Mouse (Mus musculus) left cerebral cortex, adult 8-10 months (tissue): ENCODE measurements around the gene Snx33. TPM values are rescaled to one million over a fixed set of nuclear protein-coding genes. Genes with fewer than 3 reads are reported as not detected.
"Not testable (repeated sequence)": the region's sequence is repeated elsewhere in the genome, so short reads cannot be mapped to it uniquely, and the experiment has no call there.

ENCODE experiments used
- DNase-seq, 2 experiments: peaks; one replicate each; pipeline ENCODE4 v3.0.0; 2022; ENCODE audit warnings: low spot score in 2 of 2
- total RNA-seq, 4 experiments: library from RNA; stranded (reverse); gene quantifications; 2 replicates each; pipeline ENCODE4 v1.2.4; 2022

The Snx33 gene
- total RNA-seq, 4 experiments from 2014 or later = 7.9 to 10.5 (median 8.9) TPM

- no peak for DNase-seq
Observed at GRCm38 (mm10) chr9:56926025-56926360, 2.2 kb downstream of the Snx33 start.

DNA sequence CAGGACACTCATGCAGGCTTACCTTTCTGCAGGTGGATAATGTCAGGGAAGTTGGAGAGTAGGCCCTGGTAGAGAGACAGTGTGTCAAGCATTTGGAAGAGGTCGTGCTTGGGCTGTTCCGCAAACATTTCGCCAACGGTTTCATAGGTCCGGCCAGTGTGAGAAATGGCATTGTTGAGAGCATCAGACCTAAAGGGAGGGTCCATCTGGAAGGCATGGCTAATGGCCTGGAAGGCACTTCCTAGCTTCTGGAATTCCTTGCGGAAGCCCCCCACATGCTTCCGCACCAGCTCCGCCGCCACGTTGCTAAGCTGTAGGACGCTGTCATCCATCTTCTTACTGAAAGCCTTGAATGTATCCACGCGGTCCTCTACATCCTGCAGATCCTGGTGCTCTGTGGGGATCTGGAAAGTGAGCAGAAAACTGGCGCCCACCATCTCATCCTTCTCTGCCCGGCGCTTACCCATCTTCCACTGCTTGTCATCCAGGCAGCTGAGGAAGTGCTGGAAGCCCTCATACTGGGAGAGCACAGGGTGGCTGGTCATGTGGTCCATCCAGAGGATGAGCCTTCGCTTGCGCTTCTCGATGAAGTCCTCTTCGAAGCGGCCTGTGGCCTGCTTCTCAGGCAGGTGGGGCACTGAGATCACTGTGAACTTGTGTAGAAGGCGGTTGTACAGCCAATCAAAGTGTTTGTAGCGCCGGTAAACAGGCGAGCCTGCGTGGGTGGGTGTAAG lies 2.7 kb downstream of the Snx33 start:
- no peak for DNase-seq

DNA sequence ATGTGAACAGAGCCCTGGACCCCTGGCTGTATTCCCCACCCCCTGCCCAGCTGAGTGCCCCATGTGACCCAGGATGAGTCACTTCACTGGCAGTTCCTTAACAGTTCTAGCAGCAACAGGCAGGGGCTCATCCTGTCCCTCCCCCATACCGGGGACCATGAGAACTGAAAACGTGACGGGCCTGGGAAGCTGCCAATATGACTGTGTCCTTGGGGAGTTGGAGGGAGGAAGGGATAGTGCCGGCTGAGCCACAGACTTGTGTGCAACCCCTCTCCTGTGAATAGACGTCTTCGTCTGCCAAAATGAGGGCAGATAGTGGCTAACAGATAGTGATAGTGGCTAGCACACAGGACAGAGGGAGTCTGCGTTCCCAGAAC lies 3.5 kb downstream of the Snx33 start:
- peak in 1 of 2 experiments; percentile 48 for DNase-seq

DNA sequence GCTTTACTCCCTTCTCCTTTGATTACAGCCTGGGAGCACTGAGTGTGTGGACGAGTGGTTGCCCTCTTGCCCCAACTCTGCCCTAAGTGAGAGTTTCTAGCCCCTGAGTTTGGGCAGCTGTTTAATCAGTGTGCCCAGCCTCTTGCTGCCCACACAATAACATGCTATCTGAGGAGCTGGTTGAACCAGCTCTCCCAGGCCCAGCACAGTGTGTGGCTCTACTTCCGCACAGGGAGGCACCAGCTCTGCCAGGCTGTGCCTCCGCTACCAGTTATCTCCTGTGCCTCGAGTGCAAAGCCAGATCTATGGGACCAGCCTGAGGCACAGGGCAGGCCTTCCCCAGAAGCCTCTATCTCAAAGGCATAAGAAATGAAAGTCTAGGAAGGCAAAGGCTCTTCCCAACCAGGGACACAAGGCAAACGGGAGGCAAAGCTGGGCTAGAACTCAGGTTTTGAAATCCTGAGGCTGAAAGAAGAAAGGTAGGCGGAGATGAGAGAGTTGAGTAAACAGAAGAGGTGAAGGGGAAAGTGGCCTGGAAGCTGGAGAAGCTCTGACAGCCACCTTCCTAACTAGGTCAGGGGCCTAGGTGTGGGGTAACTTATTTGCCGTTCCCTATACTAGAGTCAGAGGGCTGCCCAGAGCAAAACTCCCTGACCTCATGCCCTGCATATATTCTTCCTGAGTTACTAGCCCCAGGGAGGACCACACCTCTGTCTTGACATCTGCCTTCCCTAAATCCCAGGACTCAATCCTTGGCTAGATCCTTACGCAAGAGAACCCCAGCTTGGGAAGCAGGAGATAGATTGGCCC lies 4.1 kb downstream of the Snx33 start:
- no peak for DNase-seq

DNA sequence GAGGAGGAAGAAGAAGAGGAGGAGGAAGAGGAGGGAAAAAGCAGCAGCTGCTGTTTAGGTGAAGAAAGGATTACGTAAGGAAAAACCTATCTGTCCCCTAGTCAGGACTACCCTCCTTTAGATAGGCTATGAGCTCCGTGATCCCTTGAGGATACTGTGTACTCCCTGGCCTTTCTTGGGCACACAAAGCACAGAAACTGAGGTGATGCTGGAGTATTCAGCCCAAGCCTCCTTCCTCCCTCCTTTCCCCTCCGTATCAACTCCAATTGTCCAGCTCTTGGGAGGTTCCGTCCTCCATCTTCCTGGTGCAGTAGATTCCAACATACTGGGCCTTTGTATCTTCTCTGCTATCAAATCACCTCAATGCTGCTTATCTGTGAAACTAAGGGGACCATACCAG lies 5.4 kb downstream of the Snx33 start:
- DNase-seq = no peak

- no peak for DNase-seq
Observed at GRCm38 (mm10) chr9:56918466-56918865, 9.7 kb downstream of the Snx33 start.

DNA sequence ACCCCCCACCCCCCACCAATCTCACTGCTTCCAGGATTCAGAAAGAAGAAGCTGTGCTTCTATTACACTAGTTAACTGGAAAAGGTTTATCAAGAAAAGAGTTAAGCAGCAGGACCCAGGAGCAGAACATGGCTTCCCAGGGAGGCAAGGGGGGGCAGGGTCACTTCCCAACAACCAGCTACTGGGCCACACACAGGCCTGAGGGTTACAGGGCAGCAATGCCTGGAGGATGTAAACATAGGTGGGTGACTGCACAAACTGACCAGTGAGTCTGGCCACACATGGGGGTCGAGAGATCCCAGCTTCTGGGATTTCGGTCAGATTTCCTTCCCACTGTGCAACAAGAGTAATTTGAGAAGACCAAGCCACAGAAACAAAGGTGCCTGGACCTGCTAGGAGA lies 11.0 kb downstream of the Snx33 start:
- no peak for DNase-seq

DNA sequence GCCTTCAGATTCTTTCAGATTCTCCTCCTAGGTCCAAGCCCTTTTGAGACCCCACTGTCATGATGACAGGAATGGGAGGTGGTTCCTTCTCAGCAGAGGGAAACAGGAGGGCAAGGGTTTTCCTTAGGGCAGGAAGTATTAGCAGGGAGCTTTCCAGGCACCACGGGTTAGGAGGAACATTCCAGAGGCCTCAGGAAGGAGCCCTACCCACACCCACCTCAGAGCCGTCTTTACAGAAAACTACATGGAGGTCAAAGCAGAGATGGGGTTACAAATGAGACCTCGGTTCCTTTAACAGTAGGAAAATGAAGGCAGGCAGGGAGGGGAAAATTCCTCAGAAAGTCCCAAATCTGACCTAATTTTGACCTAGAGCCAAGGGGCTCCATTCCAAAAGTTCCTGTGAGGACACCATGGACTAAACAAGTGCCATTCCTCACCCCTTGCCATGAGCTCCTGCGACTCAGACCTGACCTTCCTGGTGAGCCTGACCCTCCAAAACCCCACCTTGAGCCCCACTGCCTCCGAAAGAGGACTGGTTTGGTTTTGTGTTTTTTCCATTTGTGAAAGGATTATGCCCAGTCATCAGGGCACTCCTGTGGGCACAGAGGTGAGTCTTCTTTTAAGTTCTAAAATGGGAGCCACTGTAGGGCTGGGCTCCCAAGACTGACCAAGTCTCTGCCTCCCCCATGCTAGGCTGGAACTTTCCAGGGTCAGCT lies 12.3 kb downstream of the Snx33 start:
- DNase-seq = no peak

GRCm38 (mm10) chr9:56915116-56915515 lies 13.1 kb downstream of the Snx33 start:
- DNase-seq = no peak

GRCm38 (mm10) chr9:56913991-56914390 lies 14.2 kb downstream of the Snx33 start:
- no peak for DNase-seq

DNA sequence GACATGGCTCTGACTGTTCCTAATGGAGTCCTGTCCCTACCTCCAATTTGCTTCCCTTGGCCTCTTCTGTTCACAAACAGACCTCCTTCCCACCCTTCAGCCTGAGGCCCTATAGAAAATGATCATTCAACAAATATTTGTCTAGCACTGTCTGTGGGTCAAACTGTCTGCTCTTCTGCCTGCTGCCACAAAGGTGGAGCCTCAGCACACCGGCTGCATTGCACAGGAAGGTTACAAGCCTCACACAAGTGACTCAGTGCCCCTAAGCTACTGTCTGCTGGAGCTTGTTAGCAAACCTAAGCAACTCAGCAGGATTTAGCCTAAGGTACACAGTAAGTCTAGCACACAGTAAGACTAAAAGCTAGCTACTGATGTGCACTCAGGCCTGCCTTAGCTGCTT lies 17.2 kb downstream of the Snx33 start:
- DNase-seq = no peak

DNA sequence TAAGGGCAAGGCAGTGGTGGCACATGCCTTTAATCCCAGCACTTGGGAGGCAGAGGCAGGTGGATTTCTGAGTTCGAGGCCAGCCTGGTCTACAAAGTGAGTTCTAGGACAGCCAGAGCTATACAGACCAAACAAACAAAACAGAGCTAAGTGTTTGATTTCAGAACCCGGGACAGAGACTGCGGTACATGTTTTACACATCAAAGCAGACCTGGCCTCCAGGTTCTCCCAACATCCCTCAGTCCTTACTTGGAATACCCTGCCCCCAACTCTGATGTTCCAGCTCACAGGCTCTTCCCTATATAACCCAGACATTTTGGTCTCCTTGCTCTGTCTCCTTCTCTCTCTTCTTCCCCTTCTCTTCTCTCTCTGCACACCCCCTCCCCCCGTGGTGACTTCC lies 18.2 kb downstream of the Snx33 start:
- not testable (repeated sequence) for DNase-seq

- DNase-seq = no peak
Observed at GRCm38 (mm10) chr9:56907549-56907948, 20.6 kb downstream of the Snx33 start.

- DNase-seq = no peak
Observed at GRCm38 (mm10) chr9:56903662-56904061, 24.5 kb downstream of the Snx33 start.

DNA sequence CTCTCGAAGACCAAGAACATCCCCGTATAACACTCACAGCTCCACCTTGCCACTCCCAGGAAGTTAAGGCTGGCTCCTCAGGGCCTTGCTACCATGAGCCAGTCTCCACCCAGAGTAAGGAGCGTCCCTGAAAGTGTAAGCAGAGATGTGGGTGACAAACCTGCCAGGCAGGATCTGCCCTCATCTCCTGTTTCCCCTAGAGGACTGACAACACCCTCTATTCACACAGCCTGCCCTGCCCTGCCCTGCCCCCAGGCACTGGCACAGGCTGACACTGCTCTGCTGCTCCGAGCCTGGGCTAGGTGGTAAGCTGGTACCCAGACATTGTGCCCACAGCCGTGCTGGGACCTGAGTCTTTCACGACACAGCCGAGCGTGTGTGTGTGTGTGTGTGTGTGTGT lies 27.0 kb downstream of the Snx33 start:
- DNase-seq = no peak

GRCm38 (mm10) chr9:56900571-56900970 lies 27.6 kb downstream of the Snx33 start:
- DNase-seq = no peak

DNA sequence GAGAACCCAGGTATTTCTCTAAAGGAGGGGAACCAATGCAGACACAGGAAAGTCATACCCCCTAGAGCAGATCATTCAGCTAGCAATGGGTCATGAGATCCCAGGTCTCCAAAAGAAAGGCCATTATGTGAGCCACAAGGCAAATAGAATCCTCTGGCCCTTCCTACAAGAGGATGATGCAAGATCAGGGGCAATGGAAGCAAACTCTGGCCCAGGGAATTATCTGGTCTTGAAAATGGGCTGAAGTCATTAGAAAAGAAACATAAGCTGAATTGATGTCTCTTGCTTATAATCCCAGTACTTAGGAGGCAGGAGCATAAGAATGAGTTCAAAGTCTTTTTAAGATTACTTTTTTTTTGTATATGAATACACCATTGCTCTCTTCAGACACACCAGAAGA lies 28.1 kb downstream of the Snx33 start:
- DNase-seq = no peak

GRCm38 (mm10) chr9:56899409-56899808 lies 28.8 kb downstream of the Snx33 start:
- no peak for DNase-seq

DNA sequence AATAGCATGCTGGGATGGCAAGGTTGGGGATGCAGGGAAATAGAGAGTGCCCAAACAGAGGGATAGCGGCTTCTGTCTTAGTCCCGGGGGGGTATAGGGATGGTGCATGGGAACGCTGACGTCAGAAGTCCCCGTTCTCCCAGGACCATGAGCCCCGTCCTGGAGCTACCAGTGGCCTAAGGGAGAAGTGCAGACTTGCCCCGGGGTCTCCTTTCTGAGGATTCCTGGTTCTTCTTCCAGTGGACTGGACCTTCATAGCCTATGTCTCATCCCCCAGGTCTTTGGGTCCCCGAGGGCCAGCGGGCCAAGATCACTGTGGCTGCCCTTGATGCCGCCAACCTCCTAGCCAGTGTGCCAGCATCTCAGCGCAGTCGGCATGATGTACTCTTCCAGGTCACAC lies 31.4 kb downstream of the Snx33 start:
- no peak for DNase-seq

GRCm38 (mm10) chr9:56894006-56894405 lies 34.2 kb downstream of the Snx33 start:
- DNase-seq = no peak

DNA sequence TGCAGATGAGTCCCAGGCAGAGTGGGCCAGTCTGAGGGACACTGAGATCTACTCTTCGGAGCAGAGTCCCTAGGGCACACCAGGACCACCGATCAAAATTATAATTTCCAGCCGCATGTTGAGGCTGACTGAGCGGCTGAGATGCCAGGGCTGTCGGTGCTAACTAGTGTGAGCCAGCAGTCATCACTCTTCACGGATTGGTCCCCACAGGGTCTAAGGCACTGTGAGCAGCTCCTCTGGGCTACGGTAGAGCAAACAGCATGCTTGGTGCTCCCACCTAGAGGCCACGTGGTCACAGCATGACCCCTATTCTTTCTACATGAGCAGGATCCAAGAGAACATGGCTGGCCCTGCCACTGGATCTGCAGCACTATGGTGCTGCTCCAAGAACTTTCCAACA lies 34.9 kb downstream of the Snx33 start:
- no peak for DNase-seq

DNA sequence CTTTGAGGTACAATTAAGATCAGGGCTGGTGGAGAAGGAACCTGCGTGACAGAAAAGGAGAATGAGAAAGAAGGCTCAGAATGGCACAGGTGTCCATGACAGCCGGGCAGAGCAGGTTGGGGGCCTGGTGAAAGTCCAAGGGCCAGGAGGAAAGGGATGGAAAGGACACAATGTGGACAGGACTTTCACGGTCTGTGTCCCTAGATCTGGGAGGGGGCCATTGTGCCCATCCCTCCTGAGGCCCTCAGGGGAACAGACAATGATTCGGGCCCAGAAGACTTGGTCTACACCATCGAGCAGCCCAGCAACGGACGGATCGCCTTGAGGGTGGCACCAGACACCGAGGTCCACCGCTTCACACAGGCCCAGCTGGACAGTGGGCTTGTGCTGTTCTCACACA lies 36.1 kb downstream of the Snx33 start:
- DNase-seq = no peak
